Mouse (Mus musculus) bone marrow macrophage, adult 2 months (primary cell): ENCODE data around the gene Coro7. TPM values are rescaled to one million over a fixed set of nuclear protein-coding genes. Genes with fewer than 3 reads are reported as not detected.
"Not testable (repeated sequence)": the region's sequence is repeated elsewhere in the genome, so short reads cannot be mapped to it uniquely, and the experiment has no call there.

Experiments used
- H3K27ac ChIP-seq: 2 replicates; pipeline ENCODE4 v1.5.1; 2012; ENCODE audit warnings: low read depth, low read length; ENCODE audit not compliant: insufficient read depth
- H3K4me1 ChIP-seq: 2 replicates; pipeline ENCODE4 v1.6.1; 2012; ENCODE audit warnings: low read length; ENCODE audit not compliant: control insufficient read depth, insufficient read depth
- H3K4me3 ChIP-seq: 2 replicates; pipeline ENCODE4 v1.5.1; 2012; ENCODE audit warnings: mild to moderate bottlenecking, low read length, moderate library complexity; ENCODE audit not compliant: insufficient read depth
- CTCF ChIP-seq: IDR thresholded peaks from 2 replicates; pipeline ENCODE4 v1.5.1; 2012; ENCODE audit warnings: low read depth, mild to moderate bottlenecking, low read length, moderate library complexity
- POLR2A ChIP-seq: IDR thresholded peaks from 2 replicates; pipeline ENCODE4 v1.6.1; 2012; ENCODE audit warnings: mild to moderate bottlenecking, low read depth, low read length, borderline replicate concordance
- polyA plus RNA-seq: library from polyadenylated mRNA; stranded (reverse); fragments of >200 nt; gene quantifications from 2 replicates; pipeline ENCODE4 v1.2.4, GENCODE M21; 2012; ENCODE audit not compliant: missing spikeins, insufficient read depth, insufficient read length

Coro7 gene
- polyA plus RNA-seq, 1 experiment = 110 TPM

GRCm38 (mm10) chr16:4587516-4588210 is 91.9 kb downstream of the Coro7 start:
- TF ChIP-seq POLR2A (no peak), CTCF (no peak)
- Histone ChIP-seq H3K4me3 (no peak overlapping the region), H3K4me1 (peaks cover 30% of the 10 kb centered on the region), H3K27ac (peak overlapping the region; percentile 76)

DNA sequence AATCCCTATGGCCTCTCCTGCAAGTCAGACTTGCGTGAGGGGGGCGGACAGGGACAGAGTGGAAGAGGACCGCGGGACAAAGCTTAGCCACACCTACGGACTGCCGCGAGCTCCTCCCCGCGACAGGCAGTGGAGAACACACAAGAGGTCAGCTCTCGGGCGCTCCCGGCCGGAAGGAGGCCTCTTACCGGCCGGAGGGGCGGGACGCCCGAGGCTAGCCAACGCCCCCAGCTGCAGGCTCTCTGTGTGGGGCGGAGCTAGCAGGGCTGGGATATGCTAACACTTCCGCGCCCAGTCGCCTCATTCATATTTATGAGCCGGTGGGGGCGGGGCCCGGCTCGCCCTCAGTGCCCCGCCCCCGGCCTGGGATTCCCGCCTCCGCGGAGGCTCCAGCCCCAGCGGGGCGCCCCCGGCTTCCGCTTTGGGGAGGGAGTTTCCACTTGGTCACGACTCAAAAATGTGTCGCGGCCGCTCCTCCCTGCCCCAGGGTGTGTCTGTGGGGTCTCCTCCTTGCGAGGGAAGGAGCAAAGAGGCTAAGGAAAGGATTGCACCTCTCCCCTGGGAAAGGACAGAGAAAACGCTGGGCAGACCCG is 93.0 kb downstream of the Coro7 start:
- Histone ChIP-seq H3K4me1 (peaks cover 30% of the 10 kb centered on the region), H3K27ac (peak overlapping the region; percentile 76), H3K4me3 (peak overlapping the region; percentile 66)
- 0 out of 2 replicates have a peak, but pooled peaks have one; percentile 12 for TF ChIP-seq POLR2A
- no peak for TF ChIP-seq CTCF

DNA sequence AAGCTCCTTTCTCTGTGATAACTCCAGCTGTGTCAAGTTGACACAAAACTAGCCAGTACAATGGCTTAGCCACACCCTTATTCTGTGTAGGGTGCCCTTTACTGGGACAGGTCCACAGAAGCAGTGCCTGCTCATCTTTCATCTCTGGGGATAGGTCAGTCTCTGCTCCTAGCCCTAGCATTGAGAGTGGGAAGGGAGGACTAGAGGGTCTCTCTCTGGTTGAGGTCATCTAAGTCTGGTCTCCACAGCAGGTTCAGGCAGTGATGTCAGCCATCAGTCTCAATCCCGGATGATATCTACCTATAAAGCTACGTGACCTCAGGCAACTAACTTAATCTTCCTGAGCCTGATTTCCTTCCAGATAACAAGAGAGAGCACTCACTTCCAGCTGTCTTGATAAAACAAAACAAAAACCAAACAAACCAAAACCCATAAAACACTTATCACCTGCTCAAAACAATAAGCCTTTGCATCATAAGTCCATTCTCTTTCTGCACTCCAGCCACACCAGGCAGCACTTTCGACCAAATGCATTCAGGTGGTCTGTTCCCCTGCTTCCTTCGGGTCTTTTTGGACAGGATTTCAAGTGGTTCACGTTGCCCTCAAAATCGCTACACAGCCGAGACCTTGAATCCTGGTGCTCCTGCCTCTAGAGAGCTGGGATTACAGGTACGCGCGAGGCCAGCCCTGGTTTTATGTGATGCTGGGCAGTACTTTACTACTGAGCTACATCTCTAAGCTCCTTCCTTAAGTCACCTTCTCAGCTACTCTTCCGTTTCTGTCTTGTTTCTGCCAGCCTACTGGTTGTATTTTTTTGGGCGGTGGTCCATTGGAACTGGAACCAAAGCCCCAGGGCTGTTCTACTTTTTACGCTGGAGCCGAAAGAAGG is 93.7 kb downstream of the Coro7 start:
- Histone ChIP-seq H3K4me1 (peaks cover 30% of the 10 kb centered on the region), H3K27ac (peak overlapping the region; percentile 42; the same call in 1 of the 2 replicates), H3K4me3 (peak overlapping the region; percentile 66)
- TF ChIP-seq CTCF = no peak
- no peak for TF ChIP-seq POLR2A

DNA sequence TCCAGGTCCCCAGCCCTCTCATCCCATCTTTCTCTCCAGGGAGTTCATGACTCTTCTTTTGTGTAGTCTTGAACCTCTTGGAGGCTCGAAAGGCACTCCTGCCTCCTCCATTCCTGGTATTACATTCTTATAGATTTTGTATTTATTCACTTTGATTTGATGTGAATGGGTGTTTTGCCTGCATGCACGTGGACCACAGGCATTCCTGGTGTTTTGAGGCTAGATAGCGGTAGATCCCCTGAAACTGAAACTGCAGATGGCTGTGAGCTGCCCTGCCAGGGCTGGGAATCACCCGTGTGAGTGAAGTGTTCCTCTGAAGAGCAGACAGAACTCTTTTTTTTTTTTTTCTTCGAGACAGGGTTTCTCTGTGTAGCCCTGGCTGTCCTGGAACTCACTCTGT is 95.1 kb downstream of the Coro7 start:
- no peak overlapping the region for H3K27ac ChIP-seq
- no peak for TF ChIP-seq CTCF
- TF ChIP-seq POLR2A = no peak
- peaks cover 30% of the 10 kb centered on the region for H3K4me1 ChIP-seq
- H3K4me3 ChIP-seq = no peak overlapping the region

GRCm38 (mm10) chr16:4583807-4584206 is 95.8 kb downstream of the Coro7 start:
- Histone ChIP-seq H3K27ac (no peak overlapping the region), H3K4me3 (no peak overlapping the region), H3K4me1 (peaks cover 32% of the 10 kb centered on the region)
- TF ChIP-seq POLR2A (no peak), CTCF (no peak)

- peaks cover 23% of the 10 kb centered on the region for H3K4me1 ChIP-seq
- H3K4me3 ChIP-seq, H3K27ac ChIP-seq: not testable (repeated sequence)
These were observed 98.4 kb downstream of the Coro7 start for GRCm38 (mm10) chr16:4581179-4581578.

DNA sequence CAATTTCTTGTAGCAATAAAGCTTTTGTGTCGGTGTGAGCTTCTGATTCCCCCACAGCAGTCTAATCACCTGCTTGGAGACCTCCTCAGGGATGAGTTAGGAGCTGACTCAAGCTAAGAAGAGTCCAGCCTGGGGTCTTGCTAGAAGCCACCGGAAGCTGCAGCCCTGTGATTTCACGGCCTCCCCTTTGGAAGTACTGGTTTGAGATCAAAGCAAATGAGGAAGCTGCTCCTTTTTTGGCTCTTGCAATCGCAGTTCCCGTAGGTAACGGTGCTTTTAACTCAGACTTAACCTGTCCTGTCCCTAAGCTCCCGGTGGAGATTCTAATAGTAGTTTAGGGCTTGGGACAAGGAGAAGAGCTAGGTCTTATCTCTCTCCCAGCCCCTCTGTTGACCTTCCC is 100.9 kb downstream of the Coro7 start:
- TF ChIP-seq POLR2A = no peak
- no peak for TF ChIP-seq CTCF
- Histone ChIP-seq H3K27ac (no peak overlapping the region), H3K4me3 (no peak overlapping the region), H3K4me1 (peaks cover 10% of the 10 kb centered on the region)

DNA sequence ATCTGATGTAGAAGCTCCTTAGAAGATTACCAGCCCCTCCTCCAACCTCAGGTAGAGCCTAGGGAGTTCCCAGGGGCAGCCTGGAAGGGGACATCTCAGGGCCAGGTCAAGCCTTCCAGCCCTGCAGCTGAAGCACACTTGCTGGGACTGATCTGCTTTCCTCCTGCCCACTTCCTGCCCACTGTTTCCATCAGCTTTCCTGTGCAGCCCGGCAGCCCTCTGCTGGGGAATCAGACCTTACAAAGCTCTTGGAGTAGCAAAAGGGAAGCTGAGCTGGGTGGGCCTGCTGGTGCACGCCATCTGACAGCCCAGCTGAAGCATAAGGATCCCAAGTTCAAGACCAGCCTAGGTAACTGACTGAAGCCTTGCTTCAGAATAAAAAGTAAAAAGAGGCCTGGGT is 102.7 kb downstream of the Coro7 start:
- no peak overlapping the region for H3K27ac ChIP-seq

More for the DNA sequence above, 102.7 kb downstream of the Coro7 start:
- no peak overlapping the region for H3K4me3 ChIP-seq
- H3K4me1 ChIP-seq = peaks cover 8% of the 10 kb centered on the region
- TF ChIP-seq POLR2A = no peak
- no peak for TF ChIP-seq CTCF

Other genes starting within 250 kb of the Coro7 start
- 1.6 and 3.8 TPM in 2 replicates for gene Srl, start 138.0 kb downstream of the Coro7 start, polyA plus RNA-seq
- 7.1 and 8.0 TPM in 2 replicates for gene Tfap4, start 119.9 kb downstream of the Coro7 start, polyA plus RNA-seq
- gene Glis2, start 85.1 kb downstream of the Coro7 start, polyA plus RNA-seq = 0.65 and 1.3 TPM in 2 replicates
- gene Pam16, start 54.8 kb downstream of the Coro7 start, polyA plus RNA-seq = 27.3 and 39.7 TPM in 2 replicates
- 1.5 TPM in 1 of 2 replicates, not detected in the other for gene Vasn, start 39.8 kb downstream of the Coro7 start, polyA plus RNA-seq
- 20.0 and 21.3 TPM in 2 replicates for gene Dnaja3, start 39.8 kb downstream of the Coro7 start, polyA plus RNA-seq
- 16.0 and 18.7 TPM in 2 replicates for gene Nmral1, start 39.6 kb upstream of the Coro7 start, polyA plus RNA-seq
- 230 and 252 TPM in 2 replicates for gene Hmox2, start 46.6 kb upstream of the Coro7 start, polyA plus RNA-seq
- gene Cdip1, start 110.5 kb upstream of the Coro7 start, polyA plus RNA-seq = 32.4 and 32.9 TPM in 2 replicates
- not detected in 2 replicates for gene 4930562C15Rik, start 155.6 kb upstream of the Coro7 start, polyA plus RNA-seq
- gene Ubald1, start 200.5 kb upstream of the Coro7 start, polyA plus RNA-seq = 68.4 and 72.6 TPM in 2 replicates
- 66.4 and 75.4 TPM in 2 replicates for gene Mgrn1, start 206.5 kb upstream of the Coro7 start, polyA plus RNA-seq